Comparison of ENCODE assay signal across 10 mouse cellular contexts in genomic region chr7:141278766-141279590, GRCm38 (mm10). TPM values are rescaled to one million over a fixed set of nuclear protein-coding genes. Genes with fewer than 3 reads are reported as not detected.
DNase-seq lines count a peak whose midpoint lies in the region; ATAC-seq and TF ChIP-seq lines count a peak whose summit lies in the region.
"Had no signal": no experiment of that assay in that cellular context is flagged by ENCODE, and none has a peak within 500 bp of the region (broad histone marks: within the 10 kb centered on the region; RNA-seq: fewer than 3 reads in every experiment).

TSS of gene Sct (minus strand) at chr7:141279133.

- peaks cover 4% of the 10 kb centered on the region for H3K27me3 ChIP-seq in forebrain, embryonic 11.5 days (ENCODE audit: control insufficient read depth, insufficient read depth, low read length)
- no peaks in the 10 kb centered on the region for H3K27me3 ChIP-seq in kidney, embryonic 15.5 days
- H3K27me3 ChIP-seq in midbrain, embryonic 10.5 days (ENCODE audit: low read depth, poor library complexity, severe bottlenecking): peaks cover 48% of the 10 kb centered on the region

- intact Hi-C loops in gastrocnemius, adult 2 months (cut with DNase I): no loop called here

- H3K36me3 ChIP-seq in forebrain, embryonic 11.5 days (ENCODE audit: control insufficient read depth, insufficient read depth, low read length): no peaks in the 10 kb centered on the region
- no peaks in the 10 kb centered on the region for H3K36me3 ChIP-seq in kidney, embryonic 15.5 days
- H3K36me3 ChIP-seq in midbrain, embryonic 10.5 days: no peaks in the 10 kb centered on the region
- H3K36me3 ChIP-seq: G1E had no signal

- TF ChIP-seq CTCF in gastrocnemius, adult 2 months (IDR thresholded peaks at IDR 0.05): peak; percentile 40; the same call in 1 of the 2 replicates

- H3K27ac ChIP-seq in gastrocnemius, adult 2 months: no peak within 1 kb of the TSS
- H3K27ac ChIP-seq in forebrain, embryonic 11.5 days (ENCODE audit: low read depth, low read length): no peak within 1 kb of the TSS
- no peak within 1 kb of the TSS for H3K27ac ChIP-seq in kidney, embryonic 15.5 days
- H3K27ac ChIP-seq in midbrain, embryonic 10.5 days (replicated peaks): peak within 1 kb of the TSS; percentile 52
- H3K27ac ChIP-seq: macrophage had no signal

- H3K9me3 ChIP-seq in forebrain, embryonic 11.5 days (ENCODE audit: control insufficient read depth, low read length): no peaks in the 10 kb centered on the region
- no peaks in the 10 kb centered on the region for H3K9me3 ChIP-seq in kidney, embryonic 15.5 days (replicated peaks)
- H3K9me3 ChIP-seq in midbrain, embryonic 10.5 days (replicated peaks): no peaks in the 10 kb centered on the region
- H3K9me3 ChIP-seq: G1E had no signal

- WGBS in forebrain, embryonic 11.5 days: 1% methylated on average over 42 of the region's 46 CpGs
- 2% methylated on average over 46 of the region's 46 CpGs for WGBS in kidney, embryonic 15.5 days
- 2% methylated on average over 46 of the region's 46 CpGs for WGBS in midbrain, embryonic 10.5 days

- H3K4me3 ChIP-seq in gastrocnemius, adult 2 months: peak within 1 kb of the TSS; percentile 65
- peak within 1 kb of the TSS; percentile 34 for H3K4me3 ChIP-seq in forebrain, embryonic 11.5 days (ENCODE audit: low read depth, low read length)
- H3K4me3 ChIP-seq in kidney, embryonic 15.5 days (replicated peaks): peak within 1 kb of the TSS; percentile 48
- H3K4me3 ChIP-seq in midbrain, embryonic 10.5 days: peak within 1 kb of the TSS; percentile 55

- H3K4me2 ChIP-seq in forebrain, embryonic 11.5 days (ENCODE audit: low read depth, low read length, severe bottlenecking): peak within 1 kb of the TSS; percentile 83
- H3K4me2 ChIP-seq in kidney, embryonic 15.5 days: peak within 1 kb of the TSS; percentile 88

- peak; percentile 14 for ATAC-seq in activated CD4-positive, CD25-positive, alpha-beta regulatory T cell, adult 4 months
- peak; percentile 71 for ATAC-seq in forebrain, embryonic 11.5 days (replicated peaks; ENCODE audit: low FRiP score)
- ATAC-seq in kidney, embryonic 15.5 days (replicated peaks; ENCODE audit: low FRiP score): peak; percentile 52

- peak within 1 kb of the TSS; percentile 51 for H3K9ac ChIP-seq in forebrain, embryonic 11.5 days (ENCODE audit: low read length)
- H3K9ac ChIP-seq in kidney, embryonic 15.5 days: peak within 1 kb of the TSS; percentile 51

- H3K4me1 ChIP-seq in forebrain, embryonic 11.5 days (replicated peaks; ENCODE audit: control insufficient read depth, insufficient read depth, low read length): peaks cover 2% of the 10 kb centered on the region; the same call in 1 of the 2 replicates
- peaks cover 46% of the 10 kb centered on the region for H3K4me1 ChIP-seq in kidney, embryonic 15.5 days
- H3K4me1 ChIP-seq in midbrain, embryonic 10.5 days: peaks cover 33% of the 10 kb centered on the region

- no peak for DNase-seq in gastrocnemius, adult 2 months
- DNase-seq in gastrocnemius, adult 8-10 months (ENCODE audit: low spot score in 2 of 2): no peak
- DNase-seq in forebrain, embryonic 11.5 days (ENCODE audit: low spot score): peak; percentile 76
- peak; percentile 57 for DNase-seq in midbrain, embryonic 10.5 days (ENCODE audit: low spot score)
- DNase-seq in urinary bladder, postnatal 36 days (ENCODE audit: low spot score in 2 of 2): no peak
- DNase-seq in right cerebral cortex, postnatal 25 days: no peak

RNA-seq across cellular contexts. Expression of gene Sct, which starts in this region (rescaled TPM):
- not detected for total RNA-seq in gastrocnemius, adult 2 months (2021)
- not detected for total RNA-seq in gastrocnemius, adult 8-10 months (2022)
- polyA plus RNA-seq in activated CD4-positive, CD25-positive, alpha-beta regulatory T cell, adult 4 months (2017; shearing (Covaris generic)): not detected
- polyA plus RNA-seq in forebrain, embryonic 11.5 days (2014; fragmentation: Nextera tagmentation; extraction: Ambion mirVana): 2.5 TPM in 2 replicates
- 41.1 and 43.5 TPM in 2 replicates for polyA plus RNA-seq in kidney, embryonic 15.5 days (2015; fragmentation: Nextera tagmentation; extraction: Ambion mirVana)
- 0.79 and 2.4 TPM in 2 replicates for polyA plus RNA-seq in midbrain, embryonic 10.5 days (2016; fragmentation: Nextera tagmentation; extraction: Ambion mirVana)
- total RNA-seq: G1E had no signal
- polyA plus RNA-seq: G1E, macrophage had no signal

Comparison
In these comparisons a context has a peak if more than half of its experiments do, and no peak if none do; other contexts are left out.
1. RNA of gene Sct (polyA plus RNA-seq): 41.1 to 43.5 TPM in kidney, embryonic 15.5 days; 2.5 TPM in forebrain, embryonic 11.5 days, 0.79 to 2.4 TPM in midbrain, embryonic 10.5 days and not detected in activated CD4-positive, CD25-positive, alpha-beta regulatory T cell, adult 4 months; every median in the first group is over 10 times any median in the second.
2. Peak in ATAC-seq in activated CD4-positive, CD25-positive, alpha-beta regulatory T cell, adult 4 months; RNA of the gene not detected or under 1 TPM.
3. DNase-seq: peak in forebrain, embryonic 11.5 days (single experiment) and midbrain, embryonic 10.5 days (single experiment); none in gastrocnemius, adult 2 months (single experiment), gastrocnemius, adult 8-10 months (0 of 2), urinary bladder, postnatal 36 days (0 of 2) and right cerebral cortex, postnatal 25 days (single experiment).
4. ATAC-seq: peak in every context shown above with its lines; median percentile 71 in forebrain, embryonic 11.5 days; 52 in kidney, embryonic 15.5 days; 14 in activated CD4-positive, CD25-positive, alpha-beta regulatory T cell, adult 4 months.
5. Peak in every context shown above with its lines, with median percentiles within 50 percentile points of each other: H3K4me3 ChIP-seq.